Mouse (Mus musculus) cortical plate, adult 2 months (tissue): Measurements from ENCODE around the gene 2410131K14Rik. TPM values are rescaled to one million over a fixed set of nuclear protein-coding genes. Genes with fewer than 3 reads are reported as not detected.

Experiments used
- H3K27ac ChIP-seq: fragments of 200-500 bp; 2 replicates; pipeline ENCODE4 v1.5.1; 2012; ENCODE audit warnings: low read length, control low read depth, inconsistent platforms; ENCODE audit not compliant: insufficient read depth
- H3K4me1 ChIP-seq: fragments of 200-500 bp; 2 replicates; pipeline ENCODE4 v1.6.1; 2011; ENCODE audit warnings: low read length; ENCODE audit not compliant: control insufficient read depth, insufficient read depth
- H3K4me3 ChIP-seq: fragments of 200-500 bp; 2 replicates; pipeline ENCODE4 v1.5.1; 2011; ENCODE audit warnings: mild to moderate bottlenecking, low read length, control low read depth; ENCODE audit not compliant: insufficient read depth
- CTCF ChIP-seq: fragments of 200-500 bp; IDR thresholded peaks from 2 replicates; pipeline ENCODE4 v1.5.1; 2011; ENCODE audit warnings: mild to moderate bottlenecking, control low read depth, low read length; ENCODE audit not compliant: insufficient read depth; ENCODE audit errors: extremely low read depth
- POLR2A ChIP-seq: fragments of 200-500 bp; IDR thresholded peaks from 2 replicates; pipeline ENCODE4 v1.6.1; 2011; ENCODE audit warnings: mild to moderate bottlenecking, low read length, control low read depth; ENCODE audit not compliant: insufficient read depth; ENCODE audit errors: extremely low read depth
- polyA plus RNA-seq: library from polyadenylated mRNA; depleted of rRNA; stranded (reverse); fragments of >200 nt; gene quantifications from 2 replicates; pipeline ENCODE4 v1.2.3, GENCODE M21; 2012

Gene 2410131K14Rik
- polyA plus RNA-seq, 1 experiment = 15.0 TPM

GRCm38 (mm10) chr5:118260055-118260454 lies 15.0 kb downstream of the 2410131K14Rik start:
- H3K4me1 ChIP-seq = no peaks in the 10 kb centered on the region
- H3K4me3 ChIP-seq = no peak overlapping the region
- TF ChIP-seq CTCF (no peak), POLR2A (no peak)
- H3K27ac ChIP-seq = no peak overlapping the region

DNA sequence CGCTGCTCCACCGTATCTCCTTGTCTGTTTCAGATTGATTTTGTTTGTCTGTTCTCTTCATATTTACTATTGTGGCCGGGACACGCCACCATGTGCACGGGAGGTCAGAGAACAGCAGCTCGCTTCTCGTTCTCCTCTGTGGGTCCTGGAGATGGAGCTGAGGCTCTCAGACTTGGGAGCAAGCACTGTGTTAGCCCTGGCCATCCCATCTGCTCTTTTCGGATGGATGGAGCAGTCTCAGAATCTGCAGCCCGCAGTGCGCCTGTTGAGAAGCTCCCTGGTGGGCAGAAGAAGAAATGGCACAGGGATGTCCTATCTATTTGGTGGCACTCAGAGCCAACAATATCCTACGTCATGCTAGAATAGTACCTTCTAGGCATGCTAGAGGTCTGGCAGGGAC lies 15.6 kb downstream of the 2410131K14Rik start:
- Histone ChIP-seq H3K4me1 (no peaks in the 10 kb centered on the region), H3K27ac (no peak overlapping the region), H3K4me3 (no peak overlapping the region)
- TF ChIP-seq CTCF (no peak), POLR2A (no peak)

GRCm38 (mm10) chr5:118261181-118261580 lies 16.2 kb downstream of the 2410131K14Rik start:
- Histone ChIP-seq H3K4me3 (no peak overlapping the region), H3K4me1 (no peaks in the 10 kb centered on the region), H3K27ac (no peak overlapping the region)
- TF ChIP-seq POLR2A = no peak
- no peak for TF ChIP-seq CTCF

DNA sequence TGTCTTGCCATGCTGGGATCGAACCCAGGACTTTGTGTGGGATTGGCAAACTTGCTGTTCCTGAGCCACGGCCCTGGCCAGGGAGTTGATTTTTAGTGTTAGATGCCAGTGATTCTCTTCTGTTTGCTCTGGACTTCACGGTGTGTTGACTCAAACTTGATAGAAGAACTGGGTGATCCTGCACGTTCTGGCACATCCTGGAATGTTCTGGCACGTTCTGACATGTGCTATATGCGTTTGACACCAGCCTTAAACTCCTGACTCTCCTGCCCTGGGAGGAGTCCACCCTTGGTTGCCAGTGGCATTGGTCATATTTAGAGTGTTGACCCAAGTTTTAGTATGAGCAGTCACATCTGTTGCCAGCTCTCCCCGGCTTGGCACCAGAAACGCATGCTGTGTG lies 17.4 kb downstream of the 2410131K14Rik start:
- H3K4me1 ChIP-seq = no peaks in the 10 kb centered on the region
- no peak overlapping the region for H3K4me3 ChIP-seq
- no peak for TF ChIP-seq POLR2A
- TF ChIP-seq CTCF = no peak
- no peak overlapping the region for H3K27ac ChIP-seq

- Histone ChIP-seq H3K4me1 (no peaks in the 10 kb centered on the region), H3K27ac (no peak overlapping the region), H3K4me3 (no peak overlapping the region)
- TF ChIP-seq POLR2A (no peak), CTCF (no peak)
Measured at GRCm38 (mm10) chr5:118264279-118264678, 19.3 kb downstream of the 2410131K14Rik start.

DNA sequence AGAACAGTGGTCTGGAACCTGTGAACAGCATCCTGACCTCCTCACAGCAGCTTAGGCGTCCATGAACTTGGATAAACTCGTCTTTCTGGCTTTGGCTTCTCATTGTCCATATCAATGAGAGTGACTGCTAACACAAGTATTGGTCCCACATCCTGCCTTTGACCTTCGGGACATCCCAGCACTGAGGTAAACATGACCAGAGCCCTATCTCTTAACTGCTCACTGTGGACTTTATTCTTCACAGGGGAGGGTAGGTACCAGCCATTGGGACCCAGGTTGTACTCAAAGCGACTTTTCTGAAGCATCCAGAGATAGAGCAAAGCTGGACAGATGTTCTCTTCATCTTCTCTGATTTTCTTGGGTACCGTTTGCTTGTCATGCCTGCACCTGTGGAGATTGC lies 20.3 kb downstream of the 2410131K14Rik start:
- no peak overlapping the region for H3K4me3 ChIP-seq
- no peak overlapping the region for H3K27ac ChIP-seq
- no peaks in the 10 kb centered on the region for H3K4me1 ChIP-seq
- no peak for TF ChIP-seq CTCF
- TF ChIP-seq POLR2A = no peak

GRCm38 (mm10) chr5:118266309-118266708 lies 21.3 kb downstream of the 2410131K14Rik start:
- Histone ChIP-seq H3K27ac (no peak overlapping the region), H3K4me1 (no peaks in the 10 kb centered on the region), H3K4me3 (no peak overlapping the region)
- TF ChIP-seq POLR2A (no peak), CTCF (peak; percentile 31; the same call in 1 of the 2 replicates)

GRCm38 (mm10) chr5:118268987-118269386 lies 24.0 kb downstream of the 2410131K14Rik start:
- H3K4me3 ChIP-seq = no peak overlapping the region

GRCm38 (mm10) chr5:118271449-118272110 lies 26.6 kb downstream of the 2410131K14Rik start:
- Histone ChIP-seq H3K4me1 (0 out of 2 replicates have a peak, but pooled peaks cover under 1% of the 10 kb centered on the region), H3K4me3 (no peak overlapping the region), H3K27ac (no peak overlapping the region)
- TF ChIP-seq POLR2A (no peak), CTCF (no peak)

More at GRCm38 (mm10) chr5:118268987-118269386, 24.0 kb downstream of the 2410131K14Rik start:
- Histone ChIP-seq H3K27ac (no peak overlapping the region), H3K4me1 (no peaks in the 10 kb centered on the region)
- TF ChIP-seq POLR2A (no peak), CTCF (peak; percentile 93)

- Histone ChIP-seq H3K4me3 (no peak overlapping the region), H3K4me1 (0 out of 2 replicates have a peak, but pooled peaks cover 2% of the 10 kb centered on the region), H3K27ac (no peak overlapping the region)
- TF ChIP-seq POLR2A = no peak
- TF ChIP-seq CTCF = no peak
Measured at GRCm38 (mm10) chr5:118273446-118273845, 28.4 kb downstream of the 2410131K14Rik start.

DNA sequence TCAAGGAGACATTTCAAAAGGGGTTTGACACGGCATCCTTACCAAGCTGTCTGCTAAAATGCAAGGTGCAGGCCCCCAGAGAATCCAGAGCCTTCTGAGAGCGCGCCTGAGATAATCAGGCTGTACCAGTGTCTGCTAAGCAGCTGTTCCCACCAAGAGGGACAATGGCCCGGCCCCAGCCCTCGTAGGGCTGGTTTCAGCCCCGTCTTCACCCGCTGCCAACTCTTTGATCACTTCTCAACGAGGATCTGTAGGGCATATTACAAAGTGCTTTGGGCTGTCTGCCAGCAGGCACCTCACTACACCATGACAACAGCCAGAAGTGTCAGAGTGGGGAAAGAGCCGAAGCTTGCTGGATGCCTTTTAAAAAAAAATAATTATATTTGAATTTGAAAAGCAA lies 29.5 kb downstream of the 2410131K14Rik start:
- 0 out of 2 replicates have a peak, but pooled peaks cover 2% of the 10 kb centered on the region for H3K4me1 ChIP-seq
- no peak overlapping the region for H3K27ac ChIP-seq
- H3K4me3 ChIP-seq = no peak overlapping the region
- no peak for TF ChIP-seq CTCF
- no peak for TF ChIP-seq POLR2A
